Mouse (Mus musculus): Measurements from ENCODE around the gene Rin2. TPM values are rescaled to one million over a fixed set of nuclear protein-coding genes. Genes with fewer than 3 reads are reported as not detected.

Rin2 gene
- total RNA-seq, 4 experiments from 2014 or later = 28.4 to 45.9 (median 35.7) TPM

GRCm38 (mm10) chr2:145785758-145786617 lies 111.0 kb downstream of the Rin2 start:
- peak in 1 of 2 experiments; percentile 16 for DNase-seq (ENCODE audit: low spot score in 2 of 2)

- no peak for DNase-seq (ENCODE audit: low spot score in 2 of 2)
These were observed 111.6 kb downstream of the Rin2 start for GRCm38 (mm10) chr2:145786618-145786932.

- DNase-seq (ENCODE audit: low spot score in 2 of 2) = no peak
These were observed 112.5 kb downstream of the Rin2 start for GRCm38 (mm10) chr2:145787486-145787885.

- DNase-seq (ENCODE audit: low spot score in 2 of 2) = no peak
These were observed 113.7 kb downstream of the Rin2 start for GRCm38 (mm10) chr2:145788562-145789346.

- no peak for DNase-seq (ENCODE audit: low spot score in 2 of 2)
These were observed 118.7 kb downstream of the Rin2 start for GRCm38 (mm10) chr2:145793702-145794101.

GRCm38 (mm10) chr2:145794318-145794954 lies 119.4 kb downstream of the Rin2 start:
- peak in 1 of 2 experiments; percentile 69 for DNase-seq (ENCODE audit: low spot score in 2 of 2)

GRCm38 (mm10) chr2:145797851-145798250 lies 122.8 kb downstream of the Rin2 start:
- DNase-seq (ENCODE audit: low spot score in 2 of 2) = no peak

- DNase-seq (ENCODE audit: low spot score in 2 of 2) = no peak
These were observed 123.9 kb downstream of the Rin2 start for GRCm38 (mm10) chr2:145798954-145799353.

- no peak for DNase-seq (ENCODE audit: low spot score in 2 of 2)
These were observed 126.5 kb downstream of the Rin2 start for GRCm38 (mm10) chr2:145801322-145802052.

- DNase-seq (ENCODE audit: low spot score in 2 of 2) = no peak
These were observed 127.6 kb downstream of the Rin2 start for GRCm38 (mm10) chr2:145802626-145803025.

- DNase-seq (ENCODE audit: low spot score in 2 of 2) = no peak
These were observed 128.9 kb downstream of the Rin2 start for GRCm38 (mm10) chr2:145803822-145804342.

GRCm38 (mm10) chr2:145804524-145804923 lies 129.5 kb downstream of the Rin2 start:
- DNase-seq (ENCODE audit: low spot score in 2 of 2) = no peak

- DNase-seq (ENCODE audit: low spot score in 2 of 2) = no peak
These were observed 132.3 kb downstream of the Rin2 start for GRCm38 (mm10) chr2:145807276-145807675.

GRCm38 (mm10) chr2:145808251-145808650 lies 133.2 kb downstream of the Rin2 start:
- no peak for DNase-seq (ENCODE audit: low spot score in 2 of 2)

GRCm38 (mm10) chr2:145808667-145809066 lies 133.7 kb downstream of the Rin2 start:
- no peak for DNase-seq (ENCODE audit: low spot score in 2 of 2)

GRCm38 (mm10) chr2:145810676-145811075 lies 135.7 kb downstream of the Rin2 start:
- no peak for DNase-seq (ENCODE audit: low spot score in 2 of 2)

- DNase-seq (ENCODE audit: low spot score in 2 of 2) = no peak
These were observed 137.8 kb downstream of the Rin2 start for GRCm38 (mm10) chr2:145812818-145813217.

- no peak for DNase-seq (ENCODE audit: low spot score in 2 of 2)
These were observed 142.2 kb downstream of the Rin2 start for GRCm38 (mm10) chr2:145817195-145817594.

- DNase-seq (ENCODE audit: low spot score in 2 of 2) = no peak
These were observed 147.2 kb downstream of the Rin2 start for GRCm38 (mm10) chr2:145822013-145822782.

Data from layer of hippocampus, adult 8-10 months (tissue).